In genomic region chr4:149988931-149989556, GRCm38 (mm10) we compare ENCODE assay signal across 8 mouse cellular contexts. TPM values are rescaled to one million over a fixed set of nuclear protein-coding genes. Genes with fewer than 3 reads are reported as not detected.
A peak's percentile ranks its signal among the peaks of the same experiment; 100 is the strongest.
DNase-seq lines count a peak whose midpoint lies in the region; ATAC-seq lines count a peak whose summit lies in the region.

No protein-coding gene starts in this region.

- intact Hi-C loops in left cerebral cortex, postnatal 10 days (cut with DNase I) = no loop called here

- peak; percentile 96 for ATAC-seq in activated CD4-positive, CD25-positive, alpha-beta regulatory T cell, adult 4 months
- ATAC-seq in common myeloid progenitor, adult 5-6 weeks (replicated peaks; ENCODE audit: low read depth, poor library complexity, severe bottlenecking) = peak; percentile 91
- peak; percentile 92 for ATAC-seq in hindbrain, embryonic 16.5 days
- ATAC-seq in megakaryocyte progenitor cell, adult 5-6 weeks (replicated peaks; ENCODE audit: poor library complexity) = peak; percentile 96

- H3K27ac ChIP-seq in hindbrain, embryonic 16.5 days (ENCODE audit: low read depth, low read length) = peak overlapping the region; percentile 24

- H3K36me3 ChIP-seq in hindbrain, embryonic 16.5 days (ENCODE audit: control insufficient read depth, insufficient read depth, low read length) = no peaks in the 10 kb centered on the region

- H3K4me3 ChIP-seq in hindbrain, embryonic 16.5 days (ENCODE audit: low read length) = peak overlapping the region; percentile 22

- H3K9ac ChIP-seq in hindbrain, embryonic 16.5 days (ENCODE audit: low read depth, low read length) = peak overlapping the region; percentile 36

- no peaks in the 10 kb centered on the region for H3K27me3 ChIP-seq in hindbrain, embryonic 16.5 days (replicated peaks; ENCODE audit: control insufficient read depth, insufficient read depth, low read length)

- peaks cover 28% of the 10 kb centered on the region for H3K4me1 ChIP-seq in hindbrain, embryonic 16.5 days (ENCODE audit: control insufficient read depth, insufficient read depth, low read depth, low read length)

- H3K9me3 ChIP-seq in hindbrain, embryonic 16.5 days (ENCODE audit: control insufficient read depth, low read length) = no peaks in the 10 kb centered on the region

- H3K4me2 ChIP-seq in hindbrain, embryonic 16.5 days (ENCODE audit: low read length) = peak overlapping the region; percentile 48

- 6% methylated on average over 21 of the region's 21 CpGs for WGBS in hindbrain, embryonic 16.5 days

- peak; percentile 89 for DNase-seq in gastrocnemius, adult 18-20 months (ENCODE audit: low spot score)
- DNase-seq in left cerebral cortex, postnatal 10 days (ENCODE audit: extremely low spot score in 1 of 2, low spot score in 2 of 2) = peak; percentile 76 to 94
- DNase-seq in right cerebral cortex, postnatal 14 days = peak; percentile 90
- peak; percentile 79 to 90 for DNase-seq in urinary bladder, postnatal 36 days (ENCODE audit: low spot score in 2 of 2)

RNA-seq across cellular contexts. Expression of gene H6pd, which starts 19.8 kb away (rescaled TPM):
- 1 to 10 TPM; 5.3 to 5.4 TPM for polyA plus RNA-seq in activated CD4-positive, CD25-positive, alpha-beta regulatory T cell, adult 4 months (2017; shearing (Covaris generic))
- total RNA-seq in common myeloid progenitor, adult 5-6 weeks (2017) = 15.2 and 19.5 TPM in 2 replicates
- total RNA-seq in gastrocnemius, adult 18-20 months (2021) = 10 to 100 TPM; 45.5 to 56.8 TPM
- 2.9 and 3.5 TPM in 2 replicates for polyA plus RNA-seq in hindbrain, embryonic 16.5 days (2015; fragmentation: Nextera tagmentation; extraction: Ambion mirVana)
- total RNA-seq in left cerebral cortex, postnatal 10 days (2021) = 10 to 100 TPM; 13.7 to 17.0 TPM
- total RNA-seq in megakaryocyte progenitor cell, adult 5-6 weeks (2015) = 14.6 and 15.5 TPM in 2 replicates
- 24.9 and 27.9 TPM in 2 replicates for total RNA-seq in megakaryocyte progenitor cell, adult 5-6 weeks (2017)

RNA-seq across cellular contexts. Expression of gene Spsb1, which starts 34.2 kb away (rescaled TPM):
- 1 to 10 TPM; 4.0 to 6.3 TPM for polyA plus RNA-seq in activated CD4-positive, CD25-positive, alpha-beta regulatory T cell, adult 4 months (2017; shearing (Covaris generic))
- not detected in 2 replicates for total RNA-seq in common myeloid progenitor, adult 5-6 weeks (2017)
- total RNA-seq in gastrocnemius, adult 18-20 months (2021) = 1 to 10 TPM; 5.9 to 9.6 TPM
- polyA plus RNA-seq in hindbrain, embryonic 16.5 days (2015; fragmentation: Nextera tagmentation; extraction: Ambion mirVana) = 10.1 TPM in 2 replicates
- total RNA-seq in left cerebral cortex, postnatal 10 days (2021) = 10 to 100 TPM; 16.5 to 22.0 TPM
- total RNA-seq in megakaryocyte progenitor cell, adult 5-6 weeks (2015) = 0.05 and 0.27 TPM in 2 replicates
- 0.41 TPM in 1 of 2 replicates, not detected in the other for total RNA-seq in megakaryocyte progenitor cell, adult 5-6 weeks (2017)

Comparison
In these comparisons a context has a peak if more than half of its experiments do, and no peak if none do; other contexts are left out.
1. Peak in every context shown above with its lines: DNase-seq, ATAC-seq, H3K4me3 ChIP-seq and H3K27ac ChIP-seq.